Mouse (Mus musculus): ENCODE measurements around the gene Gap43. TPM values are rescaled to one million over a fixed set of nuclear protein-coding genes. Genes with fewer than 3 reads are reported as not detected.
"Not testable (repeated sequence)": the region's sequence is repeated elsewhere in the genome, so short reads cannot be mapped to it uniquely, and the experiment has no call there.

The Gap43 gene
- polyA plus RNA-seq (2015; fragmentation: Nextera tagmentation; extraction: Ambion mirVana): 122 and 144 TPM in 2 replicates

GRCm38 (mm10) chr16:42340021-42340768 lies at the start of gene Gap43:
Gene Gap43 (minus strand): TSS chr16:42340651.
- Histone ChIP-seq H3K4me3 (peak within 1 kb of the TSS; percentile 49), H3K9ac (peak within 1 kb of the TSS; percentile 63), H3K9me3 (no peaks in the 10 kb centered on the region), H3K4me1 (peaks cover 43% of the 10 kb centered on the region), H3K27ac (peak within 1 kb of the TSS; percentile 83), H3K27me3 (no peaks in the 10 kb centered on the region), H3K4me2 (peak within 1 kb of the TSS; percentile 70), H3K36me3 (no peaks in the 10 kb centered on the region)
- peak; percentile 78 for ATAC-seq (ENCODE audit: insufficient number of reproducible peaks, insufficient read depth, low FRiP score, low TSS enrichment, low read depth)
- WGBS: 2% methylated on average over 18 of the region's 18 CpGs

- no peak overlapping the region for H3K4me2 ChIP-seq
- no peaks in the 10 kb centered on the region for H3K9me3 ChIP-seq
- ATAC-seq (ENCODE audit: insufficient number of reproducible peaks, insufficient read depth, low FRiP score, low TSS enrichment, low read depth): no peak
- 40% methylated on average over 4 of the region's 4 CpGs for WGBS
- H3K4me3 ChIP-seq: no peak overlapping the region
- H3K9ac ChIP-seq: no peak overlapping the region
- peaks cover 3% of the 10 kb centered on the region; the same call in 1 of the 2 replicates for H3K4me1 ChIP-seq
- no peak overlapping the region for H3K27ac ChIP-seq
- no peaks in the 10 kb centered on the region for H3K27me3 ChIP-seq
- H3K36me3 ChIP-seq: no peaks in the 10 kb centered on the region
These were observed 40.9 kb upstream of the Gap43 start for GRCm38 (mm10) chr16:42381328-42381838.

GRCm38 (mm10) chr16:42380641-42381040 lies 40.2 kb upstream of the Gap43 start:
- Histone ChIP-seq H3K27me3 (no peaks in the 10 kb centered on the region), H3K4me3 (no peak overlapping the region), H3K27ac (no peak overlapping the region), H3K9ac (no peak overlapping the region), H3K9me3 (no peaks in the 10 kb centered on the region), H3K36me3 (no peaks in the 10 kb centered on the region), H3K4me1 (peaks cover 3% of the 10 kb centered on the region; the same call in 1 of the 2 replicates), H3K4me2 (no peak overlapping the region)
- 53% methylated on average over 3 of the region's 3 CpGs for WGBS
- ATAC-seq (ENCODE audit: insufficient number of reproducible peaks, insufficient read depth, low FRiP score, low TSS enrichment, low read depth): no peak

GRCm38 (mm10) chr16:42370148-42370547 lies 29.7 kb upstream of the Gap43 start:
- Histone ChIP-seq H3K4me3 (no peak overlapping the region), H3K36me3 (no peaks in the 10 kb centered on the region), H3K4me1 (no peaks in the 10 kb centered on the region), H3K27ac (no peak overlapping the region), H3K4me2 (no peak overlapping the region), H3K27me3 (no peaks in the 10 kb centered on the region), H3K9me3 (no peaks in the 10 kb centered on the region), H3K9ac (no peak overlapping the region)
- 77% methylated on average over 6 of the region's 6 CpGs for WGBS
- ATAC-seq (ENCODE audit: insufficient number of reproducible peaks, insufficient read depth, low FRiP score, low TSS enrichment, low read depth): no peak

GRCm38 (mm10) chr16:42369346-42369745 lies 28.9 kb upstream of the Gap43 start:
- Histone ChIP-seq H3K27me3 (no peaks in the 10 kb centered on the region), H3K36me3 (no peaks in the 10 kb centered on the region), H3K4me2 (no peak overlapping the region), H3K4me3 (no peak overlapping the region), H3K4me1 (no peaks in the 10 kb centered on the region), H3K9me3 (no peaks in the 10 kb centered on the region), H3K27ac (no peak overlapping the region), H3K9ac (no peak overlapping the region)
- 84% methylated on average over 6 of the region's 6 CpGs for WGBS
- ATAC-seq (ENCODE audit: insufficient number of reproducible peaks, insufficient read depth, low FRiP score, low TSS enrichment, low read depth): no peak

GRCm38 (mm10) chr16:42360061-42360460 lies 19.6 kb upstream of the Gap43 start:
- Histone ChIP-seq H3K27me3 (no peaks in the 10 kb centered on the region), H3K27ac (no peak overlapping the region), H3K4me2 (no peak overlapping the region), H3K9ac (no peak overlapping the region), H3K4me3 (no peak overlapping the region), H3K9me3 (no peaks in the 10 kb centered on the region), H3K36me3 (no peaks in the 10 kb centered on the region), H3K4me1 (no peaks in the 10 kb centered on the region)
- ATAC-seq (ENCODE audit: insufficient number of reproducible peaks, insufficient read depth, low FRiP score, low TSS enrichment, low read depth): no peak
- 86% methylated on average over 4 of the region's 4 CpGs for WGBS

GRCm38 (mm10) chr16:42358058-42358457 lies 17.6 kb upstream of the Gap43 start:
- Histone ChIP-seq H3K36me3 (no peaks in the 10 kb centered on the region), H3K4me2 (no peak overlapping the region), H3K27me3 (no peaks in the 10 kb centered on the region), H3K4me1 (no peaks in the 10 kb centered on the region), H3K27ac (no peak overlapping the region), H3K9ac (no peak overlapping the region), H3K4me3 (no peak overlapping the region), H3K9me3 (no peaks in the 10 kb centered on the region)
- 85% methylated on average over 4 of the region's 4 CpGs for WGBS
- ATAC-seq (ENCODE audit: insufficient number of reproducible peaks, insufficient read depth, low FRiP score, low TSS enrichment, low read depth): no peak

- Histone ChIP-seq H3K4me2 (no peak overlapping the region), H3K27me3 (no peaks in the 10 kb centered on the region), H3K4me1 (no peaks in the 10 kb centered on the region), H3K4me3 (no peak overlapping the region), H3K27ac (no peak overlapping the region), H3K36me3 (no peaks in the 10 kb centered on the region), H3K9me3 (no peaks in the 10 kb centered on the region), H3K9ac (no peak overlapping the region)
- 75% methylated on average over 2 of the region's 2 CpGs for WGBS
- ATAC-seq (ENCODE audit: insufficient number of reproducible peaks, insufficient read depth, low FRiP score, low TSS enrichment, low read depth): no peak
These were observed 9.6 kb upstream of the Gap43 start for GRCm38 (mm10) chr16:42350076-42350475.

GRCm38 (mm10) chr16:42340865-42341264 lies 414 bp upstream of the Gap43 start:
- peak; percentile 52; the same call in 1 of the 2 replicates for ATAC-seq (ENCODE audit: insufficient number of reproducible peaks, insufficient read depth, low FRiP score, low TSS enrichment, low read depth)
- H3K4me2 ChIP-seq: peak overlapping the region; percentile 70

GRCm38 (mm10) chr16:42339512-42339911 lies 939 bp downstream of the Gap43 start:
- no peaks in the 10 kb centered on the region for H3K36me3 ChIP-seq
- H3K27ac ChIP-seq: peak overlapping the region; percentile 83
- no peaks in the 10 kb centered on the region for H3K9me3 ChIP-seq
- peak overlapping the region; percentile 49 for H3K4me3 ChIP-seq
- H3K4me1 ChIP-seq: peaks cover 43% of the 10 kb centered on the region
- 0% methylated on average over 10 of the region's 10 CpGs for WGBS
- no peaks in the 10 kb centered on the region for H3K27me3 ChIP-seq
- ATAC-seq (ENCODE audit: insufficient number of reproducible peaks, insufficient read depth, low FRiP score, low TSS enrichment, low read depth): 0 out of 2 replicates have a peak, but pooled peaks have one; percentile 27
- H3K9ac ChIP-seq: peak overlapping the region; percentile 63
- peak overlapping the region; percentile 70 for H3K4me2 ChIP-seq

More at GRCm38 (mm10) chr16:42340865-42341264, 414 bp upstream of the Gap43 start:
- WGBS: 9% methylated on average over 2 of the region's 3 CpGs
- not testable (repeated sequence) for H3K36me3 ChIP-seq, H3K9me3 ChIP-seq, H3K27me3 ChIP-seq, H3K9ac ChIP-seq
- H3K4me3 ChIP-seq: peak overlapping the region; percentile 49
- peaks cover 43% of the 10 kb centered on the region for H3K4me1 ChIP-seq
- peak overlapping the region; percentile 83 for H3K27ac ChIP-seq

GRCm38 (mm10) chr16:42338987-42339386 lies 1.5 kb downstream of the Gap43 start:
- Histone ChIP-seq H3K4me2 (peak overlapping the region; percentile 70), H3K27ac (peak overlapping the region; percentile 83; the same call in 1 of the 2 replicates), H3K27me3 (no peaks in the 10 kb centered on the region), H3K4me3 (peak overlapping the region; percentile 49), H3K4me1 (peaks cover 43% of the 10 kb centered on the region), H3K36me3 (no peaks in the 10 kb centered on the region), H3K9ac (peak overlapping the region; percentile 63), H3K9me3 (no peaks in the 10 kb centered on the region)
- no peak for ATAC-seq (ENCODE audit: insufficient number of reproducible peaks, insufficient read depth, low FRiP score, low TSS enrichment, low read depth)
- 4% methylated on average over 4 of the region's 4 CpGs for WGBS

- H3K4me3 ChIP-seq: peak overlapping the region; percentile 49
- no peaks in the 10 kb centered on the region for H3K36me3 ChIP-seq
- H3K4me1 ChIP-seq: peaks cover 43% of the 10 kb centered on the region
- no peaks in the 10 kb centered on the region for H3K9me3 ChIP-seq
- WGBS: 5% methylated on average over 4 of the region's 4 CpGs
- 0 out of 2 replicates have a peak overlapping the region, but pooled peaks have one; percentile 16 for H3K9ac ChIP-seq
- no peaks in the 10 kb centered on the region for H3K27me3 ChIP-seq
- peak overlapping the region; percentile 70 for H3K4me2 ChIP-seq
- H3K27ac ChIP-seq: peak overlapping the region; percentile 83; the same call in 1 of the 2 replicates
- no peak for ATAC-seq (ENCODE audit: insufficient number of reproducible peaks, insufficient read depth, low FRiP score, low TSS enrichment, low read depth)
These were observed 2.1 kb downstream of the Gap43 start for GRCm38 (mm10) chr16:42338342-42338741.
